Mouse (Mus musculus): ENCODE results near the gene Ddx56. TPM values are rescaled to one million over a fixed set of nuclear protein-coding genes. Genes with fewer than 3 reads are reported as not detected.

Ddx56 gene
- not detected in 2 replicates for polyA plus RNA-seq (2012; ENCODE audit: insufficient read depth, insufficient read length, low replicate concordance, missing spikeins)

- Histone ChIP-seq H3K27ac (ENCODE audit: insufficient read depth, low read depth, low read length) (peak within 1 kb of the TSS; percentile 99), H3K4me3 (ENCODE audit: insufficient read depth, low read depth, low read length) (peak within 1 kb of the TSS; percentile 82), H3K4me1 (ENCODE audit: control insufficient read depth, insufficient read depth, low read length) (peaks cover 7% of the 10 kb centered on the region)
- WGBS, result under 1% methylated on average over 50 of the region's 50 CpGs
- TF ChIP-seq POLR2A (IDR thresholded peaks at IDR 0.05; ENCODE audit: insufficient read depth, low read depth, low read length) (peak; percentile 83), CTCF (IDR thresholded peaks at IDR 0.05; ENCODE audit: insufficient read depth, low read depth, low read length) (no peak)
Measured at GRCm38 (mm10) chr11:6267320-6268254, at the start of gene Ddx56. Gene Ddx56, minus strand, starts transcription at chr11:6267772.

GRCm38 (mm10) chr11:6316821-6317220 is 49.2 kb upstream of the Ddx56 start:
- TF ChIP-seq CTCF (IDR thresholded peaks at IDR 0.05; ENCODE audit: insufficient read depth, low read depth, low read length) (no peak), POLR2A (IDR thresholded peaks at IDR 0.05; ENCODE audit: insufficient read depth, low read depth, low read length) (no peak)
- 71% methylated on average over 11 of the region's 11 CpGs for WGBS

GRCm38 (mm10) chr11:6313874-6314406 is 46.4 kb upstream of the Ddx56 start:
- Histone ChIP-seq H3K27ac (ENCODE audit: insufficient read depth, low read depth, low read length) (no peak overlapping the region), H3K4me3 (ENCODE audit: insufficient read depth, low read depth, low read length) (no peak overlapping the region), H3K4me1 (ENCODE audit: control insufficient read depth, insufficient read depth, low read length) (peaks cover 3% of the 10 kb centered on the region)
- 74% methylated on average over 7 of the region's 7 CpGs for WGBS
- TF ChIP-seq POLR2A (IDR thresholded peaks at IDR 0.05; ENCODE audit: insufficient read depth, low read depth, low read length), result no peak
- no peak for TF ChIP-seq CTCF (IDR thresholded peaks at IDR 0.05; ENCODE audit: insufficient read depth, low read depth, low read length)

More at GRCm38 (mm10) chr11:6316821-6317220, 49.2 kb upstream of the Ddx56 start:
- Histone ChIP-seq H3K4me3 (ENCODE audit: insufficient read depth, low read depth, low read length) (no peak overlapping the region), H3K27ac (ENCODE audit: insufficient read depth, low read depth, low read length) (no peak overlapping the region), H3K4me1 (ENCODE audit: control insufficient read depth, insufficient read depth, low read length) (peaks cover 3% of the 10 kb centered on the region)

- H3K27ac ChIP-seq (ENCODE audit: insufficient read depth, low read depth, low read length), result no peak overlapping the region
- H3K4me3 ChIP-seq (ENCODE audit: insufficient read depth, low read depth, low read length), result no peak overlapping the region
- WGBS, result 91% methylated on average over 4 of the region's 4 CpGs
- no peaks in the 10 kb centered on the region for H3K4me1 ChIP-seq (ENCODE audit: control insufficient read depth, insufficient read depth, low read length)
- TF ChIP-seq POLR2A (IDR thresholded peaks at IDR 0.05; ENCODE audit: insufficient read depth, low read depth, low read length) (no peak), CTCF (IDR thresholded peaks at IDR 0.05; ENCODE audit: insufficient read depth, low read depth, low read length) (no peak)
Measured at GRCm38 (mm10) chr11:6308181-6308580, 40.6 kb upstream of the Ddx56 start.

GRCm38 (mm10) chr11:6305943-6306430 is 38.4 kb upstream of the Ddx56 start:
- Histone ChIP-seq H3K27ac (ENCODE audit: insufficient read depth, low read depth, low read length) (no peak overlapping the region), H3K4me1 (ENCODE audit: control insufficient read depth, insufficient read depth, low read length) (no peaks in the 10 kb centered on the region), H3K4me3 (ENCODE audit: insufficient read depth, low read depth, low read length) (no peak overlapping the region)
- WGBS, result 89% methylated on average over 1 of the region's 1 CpGs
- no peak for TF ChIP-seq POLR2A (IDR thresholded peaks at IDR 0.05; ENCODE audit: insufficient read depth, low read depth, low read length)
- no peak for TF ChIP-seq CTCF (IDR thresholded peaks at IDR 0.05; ENCODE audit: insufficient read depth, low read depth, low read length)

- Histone ChIP-seq H3K27ac (ENCODE audit: insufficient read depth, low read depth, low read length) (no peak overlapping the region), H3K4me3 (ENCODE audit: insufficient read depth, low read depth, low read length) (no peak overlapping the region), H3K4me1 (ENCODE audit: control insufficient read depth, insufficient read depth, low read length) (no peaks in the 10 kb centered on the region)
- WGBS, result 89% methylated on average over 2 of the region's 2 CpGs
- no peak for TF ChIP-seq POLR2A (IDR thresholded peaks at IDR 0.05; ENCODE audit: insufficient read depth, low read depth, low read length)
- TF ChIP-seq CTCF (IDR thresholded peaks at IDR 0.05; ENCODE audit: insufficient read depth, low read depth, low read length), result no peak
Measured at GRCm38 (mm10) chr11:6302793-6303192, 35.2 kb upstream of the Ddx56 start.

GRCm38 (mm10) chr11:6299435-6299834 is 31.9 kb upstream of the Ddx56 start:
- Histone ChIP-seq H3K4me1 (ENCODE audit: control insufficient read depth, insufficient read depth, low read length) (no peaks in the 10 kb centered on the region), H3K27ac (ENCODE audit: insufficient read depth, low read depth, low read length) (no peak overlapping the region), H3K4me3 (ENCODE audit: insufficient read depth, low read depth, low read length) (no peak overlapping the region)
- TF ChIP-seq POLR2A (IDR thresholded peaks at IDR 0.05; ENCODE audit: insufficient read depth, low read depth, low read length) (no peak), CTCF (IDR thresholded peaks at IDR 0.05; ENCODE audit: insufficient read depth, low read depth, low read length) (no peak)
- WGBS, result 91% methylated on average over 2 of the region's 2 CpGs

GRCm38 (mm10) chr11:6296077-6296476 is 28.5 kb upstream of the Ddx56 start:
- TF ChIP-seq POLR2A (IDR thresholded peaks at IDR 0.05; ENCODE audit: insufficient read depth, low read depth, low read length) (no peak), CTCF (IDR thresholded peaks at IDR 0.05; ENCODE audit: insufficient read depth, low read depth, low read length) (no peak)
- H3K4me1 ChIP-seq (ENCODE audit: control insufficient read depth, insufficient read depth, low read length), result no peaks in the 10 kb centered on the region
- H3K27ac ChIP-seq (ENCODE audit: insufficient read depth, low read depth, low read length), result no peak overlapping the region
- no peak overlapping the region for H3K4me3 ChIP-seq (ENCODE audit: insufficient read depth, low read depth, low read length)

- 92% methylated on average over 4 of the region's 4 CpGs for WGBS
- Histone ChIP-seq H3K4me1 (ENCODE audit: control insufficient read depth, insufficient read depth, low read length) (no peaks in the 10 kb centered on the region), H3K4me3 (ENCODE audit: insufficient read depth, low read depth, low read length) (no peak overlapping the region), H3K27ac (ENCODE audit: insufficient read depth, low read depth, low read length) (no peak overlapping the region)
- TF ChIP-seq CTCF (IDR thresholded peaks at IDR 0.05; ENCODE audit: insufficient read depth, low read depth, low read length) (no peak), POLR2A (IDR thresholded peaks at IDR 0.05; ENCODE audit: insufficient read depth, low read depth, low read length) (no peak)
Measured at GRCm38 (mm10) chr11:6294632-6295031, 27.1 kb upstream of the Ddx56 start.
